Mouse (Mus musculus) erythroblast, embryonic 14.5 days (primary cell): ENCODE measurements around the gene Mthfd1l.

Source experiments
- GATA1 ChIP-seq: IDR thresholded peaks from 2 replicates; pipeline ENCODE4 v1.6.1; 2012; ENCODE audit warnings: low read length, inconsistent platforms, mixed read lengths
- TAL1 ChIP-seq: IDR thresholded peaks from 3 replicates; pipeline ENCODE4 v1.6.1; 2012; ENCODE audit warnings: low read length, inconsistent platforms, mixed read lengths

DNA sequence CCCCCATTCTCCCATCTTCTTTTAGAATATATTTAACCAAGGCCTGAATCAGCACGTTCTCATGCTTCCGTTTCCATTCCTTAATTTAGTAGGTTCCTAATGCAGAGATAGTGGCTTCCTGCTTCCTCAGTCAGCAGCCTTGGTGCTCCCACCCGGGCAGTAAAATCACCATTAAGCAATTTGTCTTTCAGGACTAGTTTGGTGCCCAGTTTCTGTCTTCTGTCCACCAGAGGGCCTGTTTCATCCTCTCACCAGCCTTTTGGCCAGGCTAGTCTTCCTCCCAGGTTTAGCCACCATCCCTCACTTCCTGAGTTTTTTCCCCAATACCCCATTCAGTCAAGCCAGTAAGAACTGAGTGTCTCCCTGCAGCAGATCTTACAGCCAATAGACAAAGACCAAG, 64.1 kb downstream of the Mthfd1l start:
- TF ChIP-seq GATA1, result no peak
- TF ChIP-seq TAL1, result no peak
